ENCODE assay signal across 27 mouse cellular contexts in genomic region chr14:9619840-9620239, GRCm38 (mm10).
A peak's percentile ranks its signal among the peaks of the same experiment; 100 is the strongest.
DNase-seq lines count a peak whose midpoint lies in the region; ATAC-seq and TF ChIP-seq lines count a peak whose summit lies in the region.
"Had no signal": no experiment of that assay in that cellular context is flagged by ENCODE, and none has a peak within 500 bp of the region (broad histone marks: within the 10 kb centered on the region; RNA-seq: fewer than 3 reads in every experiment).

No protein-coding gene starts in this region.

- no peak overlapping the region for H3K9ac ChIP-seq in lung, embryonic 14.5 days
- no peak overlapping the region for H3K9ac ChIP-seq in neural tube, embryonic 14.5 days (replicated peaks; ENCODE audit: low read depth, low read length)
- no peak overlapping the region for H3K9ac ChIP-seq in neural tube, embryonic 15.5 days (replicated peaks)
- H3K9ac ChIP-seq: embryonic facial prominence, embryonic 15.5 days; forebrain, embryonic 13.5 days; limb, embryonic 13.5 days had no signal

- no peaks in the 10 kb centered on the region for H3K4me1 ChIP-seq in lung, embryonic 14.5 days (ENCODE audit: insufficient read depth)
- no peaks in the 10 kb centered on the region for H3K4me1 ChIP-seq in neural tube, embryonic 14.5 days (ENCODE audit: control insufficient read depth, insufficient read depth, low read length)
- H3K4me1 ChIP-seq in neural tube, embryonic 15.5 days: peaks cover 4% of the 10 kb centered on the region; the same call in 1 of the 2 replicates
- H3K4me1 ChIP-seq: megakaryocyte, embryonic 14.5 days had no signal

- no peak overlapping the region for H3K27ac ChIP-seq in lung, embryonic 14.5 days (ENCODE audit: low read depth)
- no peak overlapping the region for H3K27ac ChIP-seq in neural tube, embryonic 14.5 days (ENCODE audit: low read depth, low read length)
- no peak overlapping the region for H3K27ac ChIP-seq in neural tube, embryonic 15.5 days (replicated peaks)
- H3K27ac ChIP-seq: embryonic facial prominence, embryonic 15.5 days; forebrain, embryonic 13.5 days; limb, embryonic 13.5 days had no signal

- no peak overlapping the region for H3K4me2 ChIP-seq in lung, embryonic 14.5 days
- no peak overlapping the region for H3K4me2 ChIP-seq in neural tube, embryonic 14.5 days (ENCODE audit: low read depth, low read length)
- no peak overlapping the region for H3K4me2 ChIP-seq in neural tube, embryonic 15.5 days
- H3K4me2 ChIP-seq: embryonic facial prominence, embryonic 15.5 days; forebrain, embryonic 13.5 days; heart, embryonic 11.5 days; limb, embryonic 13.5 days; liver, embryonic 11.5 days had no signal

- no peaks in the 10 kb centered on the region for H3K9me3 ChIP-seq in lung, embryonic 14.5 days (ENCODE audit: low read depth, low read length)
- H3K9me3 ChIP-seq in neural tube, embryonic 14.5 days (ENCODE audit: control insufficient read depth, low read length): no peaks in the 10 kb centered on the region
- H3K9me3 ChIP-seq in neural tube, embryonic 15.5 days (replicated peaks): no peaks in the 10 kb centered on the region
- H3K9me3 ChIP-seq: embryonic facial prominence, embryonic 15.5 days; forebrain, embryonic 13.5 days; limb, embryonic 13.5 days; megakaryocyte, embryonic 14.5 days had no signal

- no peak for TF ChIP-seq CTCF in lung, embryonic 14.5 days (IDR thresholded peaks at IDR 0.05; ENCODE audit: low read depth)

- H3K4me3 ChIP-seq in lung, embryonic 14.5 days (ENCODE audit: low read depth, low read length): no peak overlapping the region
- H3K4me3 ChIP-seq in neural tube, embryonic 14.5 days (ENCODE audit: low read depth, low read length): no peak overlapping the region
- no peak overlapping the region for H3K4me3 ChIP-seq in neural tube, embryonic 15.5 days (replicated peaks)
- H3K4me3 ChIP-seq: embryonic facial prominence, embryonic 15.5 days; forebrain, embryonic 13.5 days; limb, embryonic 13.5 days; megakaryocyte, embryonic 14.5 days had no signal

- DNase-seq in heart, adult 11 months: peak; percentile 64
- no peak for DNase-seq in heart, postnatal 25 days (ENCODE audit: low spot score)
- DNase-seq in lung, embryonic 14.5 days: no peak
- no peak for DNase-seq in lung, postnatal 14 days
- DNase-seq in adrenal gland, postnatal 36 days: no peak
- DNase-seq: adrenal gland, postnatal 14 days; cerebellum, adult 11-12 months; cerebellum, adult 9-11 months; embryo, embryonic 11 days; gastrocnemius, postnatal 25 days; heart, adult 18-20 months; heart, postnatal 4 days; kidney, adult 9 months; kidney, postnatal 10 days; lung, postnatal 4 days; right cerebral cortex, postnatal 4 days; thymus, postnatal 4 days had no signal

- no peaks in the 10 kb centered on the region for H3K27me3 ChIP-seq in lung, embryonic 14.5 days (ENCODE audit: insufficient read depth, low read length)
- H3K27me3 ChIP-seq in neural tube, embryonic 14.5 days (ENCODE audit: control insufficient read depth, insufficient read depth, low read length): no peaks in the 10 kb centered on the region
- H3K27me3 ChIP-seq in neural tube, embryonic 15.5 days (replicated peaks): no peaks in the 10 kb centered on the region
- H3K27me3 ChIP-seq: embryonic facial prominence, embryonic 15.5 days; forebrain, embryonic 13.5 days; limb, embryonic 13.5 days; Patski had no signal

- H3K36me3 ChIP-seq in lung, embryonic 14.5 days (ENCODE audit: insufficient read depth): no peaks in the 10 kb centered on the region
- H3K36me3 ChIP-seq in neural tube, embryonic 14.5 days (ENCODE audit: control insufficient read depth, insufficient read depth, low read length): no peaks in the 10 kb centered on the region
- H3K36me3 ChIP-seq in neural tube, embryonic 15.5 days: no peaks in the 10 kb centered on the region
- H3K36me3 ChIP-seq: embryonic facial prominence, embryonic 15.5 days; limb, embryonic 13.5 days had no signal

- 40% methylated on average over 1 of the region's 1 CpGs for WGBS in lung, embryonic 14.5 days
- 24% methylated on average over 1 of the region's 1 CpGs for WGBS in neural tube, embryonic 14.5 days
- 26% methylated on average over 1 of the region's 1 CpGs for WGBS in neural tube, embryonic 15.5 days

- intact Hi-C loops in heart, postnatal 25 days (cut with DNase I): no loop called here

- ATAC-seq in lung, embryonic 14.5 days (ENCODE audit: insufficient read depth): peak; percentile 52; the same call in 1 of the 2 replicates
- 0 out of 2 replicates have a peak, but pooled peaks have one; percentile 21 for ATAC-seq in neural tube, embryonic 14.5 days (ENCODE audit: low read depth)
- ATAC-seq in neural tube, embryonic 15.5 days (ENCODE audit: low FRiP score): no peak; the same call in 1 of the 2 replicates
- ATAC-seq: forebrain, embryonic 13.5 days; intestine, postnatal 0 days; Patski had no signal
